Mouse (Mus musculus) intestine, embryonic 14.5 days (tissue): ENCODE measurements around the gene Wfdc2. TPM values are rescaled to one million over a fixed set of nuclear protein-coding genes. Genes with fewer than 3 reads are reported as not detected.

Experiments
- ATAC-seq: fragments of 200-750 bp; cut with Nextera tagmentation; replicated peaks from 2 replicates; pipeline ENCODE4 v1.8.0; 2017; ENCODE audit warnings: low read depth, moderate number of reproducible peaks, moderate TSS enrichment, moderate library complexity; ENCODE audit not compliant: low FRiP score, low TSS enrichment
- DNase-seq: peaks from one replicate; pipeline ENCODE4 v3.0.0-alpha.2; 2018; ENCODE audit warnings: low spot score
- H3K27ac ChIP-seq: fragments of 300-500 bp; sonication (generic); 2 replicates; pipeline ENCODE4 v1.5.1; 2014; ENCODE audit warnings: low read depth, mild to moderate bottlenecking, control low read depth
- H3K27me3 ChIP-seq: fragments of 300-500 bp; sonication (generic); replicated peaks from 2 replicates; pipeline ENCODE4 v1.6.1; 2014; ENCODE audit warnings: low read length, control low read depth; ENCODE audit not compliant: control insufficient read depth, insufficient read depth
- H3K36me3 ChIP-seq: fragments of 300-500 bp; sonication (generic); 2 replicates; pipeline ENCODE4 v1.6.1; 2014; ENCODE audit warnings: low read length, control low read depth; ENCODE audit not compliant: control insufficient read depth, insufficient read depth
- H3K4me1 ChIP-seq: fragments of 300-500 bp; sonication (generic); replicated peaks from 2 replicates; pipeline ENCODE4 v1.6.1; 2014; ENCODE audit warnings: low read length, control low read depth, mixed read lengths; ENCODE audit not compliant: control insufficient read depth, insufficient read depth
- H3K4me2 ChIP-seq: fragments of 300-500 bp; sonication (generic); 2 replicates; pipeline ENCODE4 v1.6.1; 2014; ENCODE audit warnings: low read length
- H3K4me3 ChIP-seq: fragments of 300-500 bp; sonication (generic); 2 replicates; pipeline ENCODE4 v1.5.1; 2014; ENCODE audit warnings: low read depth, low read length, control low read depth, mixed read lengths
- H3K9ac ChIP-seq: fragments of 300-500 bp; sonication (generic); 2 replicates; pipeline ENCODE4 v1.6.1; 2014; ENCODE audit warnings: mild to moderate bottlenecking, low read length
- H3K9me3 ChIP-seq: fragments of 300-500 bp; sonication (generic); 2 replicates; pipeline ENCODE4 v1.6.1; 2016; ENCODE audit warnings: low read length, control low read depth; ENCODE audit not compliant: control insufficient read depth
- WGBS: fragments of 180-500 bp; shearing (Covaris S2); extraction: QIAGEN DNeasy Blood & Tissue Kit; methylation state at CpG from one replicate; pipeline ENCODE4 v1.1.7; 2014; 5-methylcytosine and 5-hydroxymethylcytosine counted together
- polyA plus RNA-seq: library from polyadenylated mRNA; unstranded; fragments of >200 nt; fragmentation: Nextera tagmentation; extraction: Ambion mirVana; gene quantifications from 2 replicates; pipeline ENCODE4 v1.2.1, GENCODE M21; 2014

Gene Wfdc2
- polyA plus RNA-seq, 1 experiment from 2014 or later, result 79.5 TPM

- Histone ChIP-seq H3K4me2 (no peak overlapping the region), H3K9me3 (no peaks in the 10 kb centered on the region), H3K27me3 (no peaks in the 10 kb centered on the region), H3K4me1 (peaks cover 12% of the 10 kb centered on the region; the same call in 1 of the 2 replicates), H3K4me3 (no peak overlapping the region), H3K9ac (no peak overlapping the region), H3K36me3 (no peaks in the 10 kb centered on the region), H3K27ac (no peak overlapping the region)
- WGBS, result 18% methylated on average over 3 of the region's 3 CpGs
- peak; percentile 59 for DNase-seq
- ATAC-seq, result peak; percentile 62
These were observed 41.4 kb upstream of the Wfdc2 start for GRCm38 (mm10) chr2:164520782-164521181.

- H3K36me3 ChIP-seq, result no peaks in the 10 kb centered on the region
- no peak overlapping the region for H3K9ac ChIP-seq
- ATAC-seq (no peak), DNase-seq (no peak)
- no peak overlapping the region for H3K4me2 ChIP-seq
- no peak overlapping the region for H3K4me3 ChIP-seq
- H3K27ac ChIP-seq, result no peak overlapping the region
- no peaks in the 10 kb centered on the region for H3K9me3 ChIP-seq
- WGBS, result 23% methylated on average over 11 of the region's 11 CpGs
- peaks cover 12% of the 10 kb centered on the region; the same call in 1 of the 2 replicates for H3K4me1 ChIP-seq
- H3K27me3 ChIP-seq, result no peaks in the 10 kb centered on the region
These were observed 40.4 kb upstream of the Wfdc2 start for GRCm38 (mm10) chr2:164521841-164522240.

- H3K27ac ChIP-seq, result no peak overlapping the region
- WGBS, result 37% methylated on average over 8 of the region's 8 CpGs
- no peak for DNase-seq
These were observed 39.9 kb upstream of the Wfdc2 start for GRCm38 (mm10) chr2:164522280-164522679.

GRCm38 (mm10) chr2:164523301-164523773 is 38.9 kb upstream of the Wfdc2 start:
- 79% methylated on average over 10 of the region's 10 CpGs for WGBS
- no peak for ATAC-seq
- Histone ChIP-seq H3K9me3 (no peaks in the 10 kb centered on the region), H3K4me1 (peaks cover 12% of the 10 kb centered on the region; the same call in 1 of the 2 replicates), H3K4me3 (no peak overlapping the region), H3K4me2 (no peak overlapping the region), H3K27me3 (no peaks in the 10 kb centered on the region), H3K36me3 (no peaks in the 10 kb centered on the region), H3K9ac (no peak overlapping the region), H3K27ac (no peak overlapping the region)
- no peak for DNase-seq

More at GRCm38 (mm10) chr2:164522280-164522679, 39.9 kb upstream of the Wfdc2 start:
- Histone ChIP-seq H3K27me3 (no peaks in the 10 kb centered on the region), H3K9me3 (no peaks in the 10 kb centered on the region), H3K9ac (no peak overlapping the region), H3K4me1 (peaks cover 12% of the 10 kb centered on the region; the same call in 1 of the 2 replicates), H3K36me3 (no peaks in the 10 kb centered on the region), H3K4me3 (no peak overlapping the region), H3K4me2 (no peak overlapping the region)
- ATAC-seq, result no peak

GRCm38 (mm10) chr2:164528557-164528956 is 33.7 kb upstream of the Wfdc2 start:
- H3K9me3 ChIP-seq, result no peaks in the 10 kb centered on the region
- no peaks in the 10 kb centered on the region for H3K4me1 ChIP-seq
- no peak overlapping the region for H3K4me2 ChIP-seq
- no peak overlapping the region for H3K27ac ChIP-seq
- no peaks in the 10 kb centered on the region for H3K36me3 ChIP-seq
- no peak for DNase-seq
- H3K9ac ChIP-seq, result no peak overlapping the region
- H3K4me3 ChIP-seq, result no peak overlapping the region
- H3K27me3 ChIP-seq, result no peaks in the 10 kb centered on the region
- WGBS, result 64% methylated on average over 5 of the region's 5 CpGs
- no peak for ATAC-seq

GRCm38 (mm10) chr2:164531169-164531568 is 31.0 kb upstream of the Wfdc2 start:
- no peak for ATAC-seq
- Histone ChIP-seq H3K4me3 (no peak overlapping the region), H3K27me3 (no peaks in the 10 kb centered on the region), H3K27ac (no peak overlapping the region), H3K4me2 (no peak overlapping the region), H3K9ac (no peak overlapping the region), H3K9me3 (no peaks in the 10 kb centered on the region), H3K4me1 (no peaks in the 10 kb centered on the region), H3K36me3 (no peaks in the 10 kb centered on the region)
- WGBS, result 3% methylated on average over 3 of the region's 3 CpGs
- peak; percentile 85 for DNase-seq

GRCm38 (mm10) chr2:164534315-164534714 is 27.9 kb upstream of the Wfdc2 start:
- ATAC-seq (no peak), DNase-seq (no peak)
- no peak overlapping the region for H3K4me2 ChIP-seq
- H3K36me3 ChIP-seq, result no peaks in the 10 kb centered on the region
- no peaks in the 10 kb centered on the region for H3K9me3 ChIP-seq
- no peak overlapping the region for H3K4me3 ChIP-seq
- no peaks in the 10 kb centered on the region for H3K27me3 ChIP-seq
- H3K9ac ChIP-seq, result no peak overlapping the region
- WGBS, result 73% methylated on average over 10 of the region's 10 CpGs
- H3K4me1 ChIP-seq, result no peaks in the 10 kb centered on the region
- no peak overlapping the region for H3K27ac ChIP-seq

- Histone ChIP-seq H3K4me1 (peaks cover 11% of the 10 kb centered on the region; the same call in 1 of the 2 replicates), H3K27me3 (no peaks in the 10 kb centered on the region), H3K9ac (no peak overlapping the region), H3K4me2 (no peak overlapping the region), H3K27ac (no peak overlapping the region), H3K36me3 (no peaks in the 10 kb centered on the region), H3K9me3 (no peaks in the 10 kb centered on the region), H3K4me3 (no peak overlapping the region)
- DNase-seq (no peak), ATAC-seq (no peak)
- 74% methylated on average over 4 of the region's 4 CpGs for WGBS
These were observed 25.2 kb upstream of the Wfdc2 start for GRCm38 (mm10) chr2:164537003-164537402.
